Mouse (Mus musculus) spleen, adult 2 months (tissue): ENCODE measurements around the gene Ehd2.

Source experiments
- CTCF ChIP-seq: fragments of 200-500 bp; IDR thresholded peaks from 2 replicates; pipeline ENCODE4 v1.5.1; 2011; ENCODE audit warnings: mild to moderate bottlenecking, inconsistent platforms; ENCODE audit not compliant: insufficient read depth, insufficient read length, insufficient replicate concordance; ENCODE audit errors: extremely low read depth
- POLR2A ChIP-seq: fragments of 200-500 bp; IDR thresholded peaks from 2 replicates; pipeline ENCODE4 v1.6.1; 2011; ENCODE audit warnings: low read depth, low read length, inconsistent platforms

DNA sequence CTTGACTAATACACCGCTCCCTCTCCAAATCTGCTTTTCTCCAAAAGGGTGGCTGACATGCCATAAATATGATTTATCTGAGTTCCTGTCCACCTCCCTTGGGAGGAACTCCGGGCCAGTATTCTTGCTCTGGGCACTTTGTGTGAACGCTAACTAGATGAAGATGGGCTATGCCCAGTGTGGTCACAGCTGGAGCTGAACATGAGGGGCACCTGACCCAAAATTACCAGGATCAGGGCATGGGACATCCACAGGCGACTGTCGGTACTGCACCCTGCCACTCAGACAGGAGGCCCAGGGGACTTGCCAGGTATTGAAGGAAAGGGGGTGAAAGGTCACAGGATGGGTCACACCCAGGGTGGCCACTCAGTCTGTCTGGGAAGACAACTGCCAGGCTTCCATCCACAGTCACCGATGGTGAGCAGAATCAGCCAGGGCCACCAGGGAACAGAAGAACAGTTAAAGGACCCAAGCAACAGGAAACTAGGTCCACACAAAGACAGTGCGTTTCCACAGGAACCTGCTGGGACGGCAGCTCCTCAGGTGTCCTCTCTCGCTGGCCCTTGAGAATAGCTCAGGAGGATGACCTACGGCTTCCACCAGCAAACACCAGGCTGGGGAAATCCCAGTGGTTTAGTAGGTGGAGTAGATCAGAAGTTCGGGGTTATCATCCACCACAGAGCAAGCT, 45.4 kb upstream of the Ehd2 start:
- TF ChIP-seq CTCF (peak; percentile 44; the same call in 1 of the 2 replicates), POLR2A (no peak)
